Mouse (Mus musculus): Measurements from ENCODE around the gene M1ap.

DNA sequence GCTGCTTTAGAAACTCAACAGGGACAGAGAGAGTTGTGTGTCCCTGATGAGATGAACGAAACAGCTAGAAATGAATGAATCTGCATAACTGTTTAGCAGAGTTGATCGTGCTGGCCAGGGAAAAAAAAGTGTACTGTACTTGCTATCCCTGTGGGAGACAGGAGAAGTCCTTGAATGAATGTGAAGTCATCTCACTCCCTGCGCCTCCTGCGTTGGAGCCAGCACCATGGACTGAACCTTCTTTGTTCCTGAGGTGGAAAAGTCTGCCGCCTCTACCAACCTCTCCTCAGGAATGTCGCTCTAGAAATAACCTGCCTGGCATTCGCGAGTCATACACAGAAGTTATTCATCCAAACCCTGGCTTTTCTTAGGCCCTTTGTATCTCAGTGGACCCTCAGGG is 53.3 kb downstream of the M1ap start:
- TF ChIP-seq POLR2A (IDR thresholded peaks at IDR 0.05; ENCODE audit: borderline replicate concordance, control insufficient read depth, low read depth, low read length) = no peak
- TF ChIP-seq CTCF (IDR thresholded peaks at IDR 0.05; ENCODE audit: control insufficient read depth, insufficient read depth, low read length) = no peak

Data from bone marrow, adult 2 months (tissue).